Mouse (Mus musculus) large intestine, adult 2 months (tissue): ENCODE results near the gene Ovol1. TPM values are rescaled to one million over a fixed set of nuclear protein-coding genes. Genes with fewer than 3 reads are reported as not detected.

Experiments used
- DNase-seq: peaks from one replicate; pipeline ENCODE4 v3.0.0-alpha.2; 2012; ENCODE audit warnings: low read depth, low spot score
- WGBS: fragments of 180-500 bp; shearing (Covaris S2); methylation state at CpG from one replicate; pipeline ENCODE4 v1.1.7; 2018; 5-methylcytosine and 5-hydroxymethylcytosine counted together
- polyA plus RNA-seq: library from polyadenylated mRNA; depleted of rRNA; stranded (reverse); fragments of >200 nt; gene quantifications from 2 replicates; pipeline ENCODE4 v1.2.3, GENCODE M21; 2012

Gene Ovol1
- polyA plus RNA-seq, 1 experiment, result 26.6 TPM

DNA sequence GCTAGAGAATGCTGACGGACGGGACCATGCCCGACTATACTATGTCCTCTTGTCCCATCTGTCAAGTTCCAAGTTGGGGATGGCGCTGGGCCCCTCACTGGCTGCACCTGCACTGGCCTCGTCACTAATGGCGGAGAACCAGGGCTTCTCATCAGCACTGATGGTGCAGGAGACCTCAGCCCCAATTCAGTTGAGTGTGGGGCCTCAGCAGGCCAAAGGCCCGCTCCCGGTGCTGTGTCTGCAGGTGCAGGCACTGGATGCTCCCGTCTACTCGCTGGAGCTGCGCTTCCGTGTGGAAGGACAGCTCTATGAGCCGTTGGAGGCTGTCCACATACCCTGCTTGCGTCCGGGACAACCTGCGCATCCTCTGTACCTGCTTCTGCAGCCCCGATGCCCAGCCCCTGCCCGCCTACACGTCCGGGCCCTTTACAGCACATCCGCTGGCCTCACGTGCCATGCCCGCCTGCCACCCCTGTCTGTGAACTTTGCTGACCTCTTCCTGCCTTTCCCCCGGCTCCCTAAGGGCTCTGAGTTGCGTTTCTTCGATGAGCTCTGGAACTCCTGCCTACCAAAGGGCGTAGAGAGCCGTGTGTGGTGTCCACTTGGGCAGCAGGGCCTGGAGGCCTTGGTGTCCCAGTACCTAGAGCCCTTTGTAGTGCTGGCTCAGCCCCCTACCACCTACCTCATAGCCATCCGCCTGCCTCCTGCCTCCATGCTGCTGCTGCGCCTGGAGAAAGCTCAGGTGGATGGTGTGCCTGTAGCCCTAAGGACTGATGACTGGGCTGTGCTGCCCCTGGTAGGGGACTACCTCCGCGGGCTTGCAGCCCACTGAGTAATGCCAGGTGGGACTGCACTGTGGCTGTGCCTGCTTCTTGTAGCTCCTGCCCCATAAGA lies 10.2 kb upstream of the Ovol1 start:
- DNase-seq, result no peak
- 95% methylated on average over 32 of the region's 32 CpGs for whole genome bisulfite sequencing

DNA sequence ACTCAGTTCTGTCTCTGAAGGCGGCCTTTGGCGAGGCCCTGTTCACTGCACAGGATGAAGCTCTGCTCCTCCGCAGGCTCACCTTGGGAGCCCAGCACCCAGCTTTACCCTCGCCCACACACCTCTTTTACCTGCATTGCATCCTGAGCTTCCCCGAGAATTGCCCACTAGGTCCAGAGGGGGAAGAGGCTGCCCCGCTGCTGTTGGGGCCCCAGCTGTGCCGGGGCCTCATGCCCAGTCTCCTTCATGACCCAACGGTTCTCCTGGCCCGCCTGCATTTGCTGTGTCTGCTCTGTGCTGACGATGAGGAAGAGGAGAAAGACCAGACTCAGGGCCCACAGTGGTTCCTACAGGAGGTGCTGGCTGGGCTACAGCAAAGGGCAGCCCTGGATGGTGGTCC lies 9.1 kb upstream of the Ovol1 start:
- no peak for DNase-seq
- WGBS, result 90% methylated on average over 10 of the region's 10 CpGs

DNA sequence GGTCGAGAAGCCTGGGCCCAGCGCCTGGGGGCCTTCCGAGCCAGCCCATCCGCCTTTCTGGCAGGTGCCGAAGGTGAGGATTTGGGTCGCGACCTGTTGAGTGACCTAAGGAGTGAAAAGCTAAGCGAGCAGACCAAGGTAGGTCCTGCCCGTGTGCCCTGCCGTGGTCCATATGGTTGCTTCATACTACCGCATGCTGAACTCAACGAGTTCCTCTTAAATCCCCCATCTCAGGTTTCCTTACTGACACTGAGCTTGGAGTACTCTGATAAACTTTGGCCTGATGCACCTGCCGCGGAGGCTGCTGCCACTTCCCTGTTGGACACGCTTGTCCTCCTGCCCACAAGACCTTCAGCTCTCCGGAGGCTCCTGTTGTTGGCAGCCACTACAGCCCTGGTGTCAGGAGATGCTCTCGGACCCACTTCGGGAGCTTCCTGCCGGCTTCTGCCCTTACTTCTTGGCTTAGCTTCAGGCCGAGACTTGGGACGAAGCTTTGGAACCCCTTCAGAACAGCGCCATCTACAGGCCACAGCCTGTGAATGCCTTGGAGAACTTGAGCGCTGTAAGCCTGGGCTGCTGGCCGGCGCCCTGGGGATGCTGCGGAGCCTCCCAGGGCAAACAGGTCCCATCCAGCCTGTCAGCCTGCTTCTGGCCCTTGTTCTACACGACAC lies 8.2 kb upstream of the Ovol1 start:
- 3% methylated on average over 27 of the region's 27 CpGs for WGBS

DNA sequence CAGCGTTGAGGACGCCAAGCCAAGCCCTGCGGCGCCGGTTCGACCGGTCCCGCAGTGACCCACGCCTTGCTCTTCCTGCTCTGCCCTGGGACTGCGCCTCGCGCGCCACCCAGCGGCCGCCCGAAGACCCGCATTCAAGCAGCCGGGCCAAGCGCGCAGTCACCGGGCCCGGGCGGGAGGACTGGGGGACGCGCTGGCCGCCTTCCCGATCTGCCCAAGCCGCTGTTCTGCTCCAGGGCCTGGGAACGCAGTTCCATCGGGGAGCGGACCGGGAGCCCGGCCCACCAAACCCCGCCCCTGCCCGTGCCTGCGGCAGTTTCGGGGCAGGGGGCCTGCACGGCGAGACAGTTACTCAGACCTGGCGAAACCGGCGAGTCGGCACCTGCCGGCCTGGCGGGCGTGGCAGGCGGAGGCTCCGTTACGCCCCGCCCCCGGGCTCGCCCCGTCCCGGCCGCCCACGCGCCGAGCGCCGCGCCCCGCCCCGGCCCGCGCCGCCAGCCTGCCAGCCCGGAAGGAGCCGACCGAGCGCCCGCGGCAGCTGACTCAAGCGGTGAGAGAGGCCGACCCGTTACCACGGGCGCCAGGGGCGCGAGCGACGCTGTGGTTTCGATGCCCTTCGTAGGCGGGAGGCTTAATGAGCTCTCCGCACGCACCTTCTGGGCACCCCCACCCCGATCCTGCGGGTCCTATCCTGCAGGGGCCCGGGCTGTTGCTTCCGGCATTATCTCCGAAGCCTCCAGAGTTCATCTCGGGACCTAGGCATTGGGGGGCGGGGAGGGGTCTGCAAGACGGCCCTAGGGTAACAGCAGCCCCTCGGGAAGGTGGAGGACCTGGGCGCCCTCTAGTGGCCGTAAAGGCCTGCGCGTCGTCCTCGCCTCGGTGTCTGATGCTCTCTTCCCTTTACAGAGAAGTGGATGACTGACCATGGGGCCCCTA lies 7.4 kb upstream of the Ovol1 start, which contains the start of gene Ap5b1:
Ap5b1 (plus strand) TSS at position 492 of the 936 bp plus-strand sequence.
- WGBS, result under 1% methylated on average over 102 of the region's 102 CpGs
- DNase-seq, result no peak

More for the DNA sequence above, 8.2 kb upstream of the Ovol1 start:
- DNase-seq, result no peak

DNA sequence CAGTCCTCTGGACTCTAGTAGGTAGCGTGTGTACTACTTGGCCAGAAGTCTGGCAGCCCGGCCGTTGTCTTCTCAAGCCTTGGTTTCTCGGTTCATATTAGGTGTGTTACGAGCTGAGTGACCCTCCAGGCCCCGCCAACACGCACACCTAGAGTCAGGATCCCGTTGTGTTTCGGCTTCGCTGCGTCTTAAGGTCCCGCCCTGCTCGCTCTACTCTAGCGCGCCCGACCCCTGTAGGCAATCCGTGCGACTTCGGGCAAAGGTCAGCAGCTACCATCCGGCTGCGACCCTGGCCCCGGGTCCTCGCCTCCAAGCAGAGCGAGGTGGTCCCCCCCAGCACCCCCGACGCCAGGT lies 6.7 kb upstream of the Ovol1 start:
- 2% methylated on average over 26 of the region's 26 CpGs for WGBS
- no peak for DNase-seq

DNA sequence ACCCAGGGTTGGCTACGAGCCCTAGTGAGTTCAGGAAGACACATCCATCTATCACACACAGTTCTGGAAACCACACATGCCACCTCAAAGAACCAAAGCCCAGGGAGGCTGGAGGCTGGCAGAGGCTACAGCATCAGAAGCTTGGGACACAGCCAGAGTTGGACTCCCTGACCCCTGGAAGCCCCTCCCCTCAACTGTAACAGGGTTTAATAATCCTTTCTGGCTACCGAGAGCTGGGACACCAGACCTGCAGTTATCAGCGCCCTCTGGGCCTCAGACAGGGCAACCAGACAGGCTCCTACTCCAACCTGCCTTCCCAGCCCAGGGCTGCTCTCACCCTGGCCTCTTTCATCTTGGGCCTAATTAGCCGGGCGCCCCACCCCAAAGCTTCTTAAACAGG lies 5.9 kb upstream of the Ovol1 start:
- WGBS, result 74% methylated on average over 5 of the region's 5 CpGs
- no peak for DNase-seq

DNA sequence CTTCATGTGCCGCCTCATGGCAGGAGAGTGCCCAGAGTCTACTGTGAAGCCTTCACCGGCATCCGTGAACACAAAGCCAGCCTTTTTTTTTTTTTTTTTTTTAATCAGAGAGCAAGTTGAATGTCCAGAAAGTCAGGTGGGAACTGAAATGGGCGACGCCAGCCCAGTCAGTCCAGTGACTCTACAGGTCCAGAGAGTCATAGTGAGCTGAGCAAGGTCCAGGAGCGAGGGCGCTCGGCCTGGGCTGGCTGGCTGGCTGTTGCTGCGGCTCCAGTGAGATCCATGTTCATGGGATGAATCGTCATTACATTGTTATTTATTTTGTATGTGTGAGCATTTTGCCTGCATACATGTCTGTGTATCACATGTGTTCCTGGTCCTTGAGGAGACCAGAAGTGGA lies 2.3 kb upstream of the Ovol1 start:
- 95% methylated on average over 10 of the region's 10 CpGs for WGBS
- DNase-seq, result no peak

DNA sequence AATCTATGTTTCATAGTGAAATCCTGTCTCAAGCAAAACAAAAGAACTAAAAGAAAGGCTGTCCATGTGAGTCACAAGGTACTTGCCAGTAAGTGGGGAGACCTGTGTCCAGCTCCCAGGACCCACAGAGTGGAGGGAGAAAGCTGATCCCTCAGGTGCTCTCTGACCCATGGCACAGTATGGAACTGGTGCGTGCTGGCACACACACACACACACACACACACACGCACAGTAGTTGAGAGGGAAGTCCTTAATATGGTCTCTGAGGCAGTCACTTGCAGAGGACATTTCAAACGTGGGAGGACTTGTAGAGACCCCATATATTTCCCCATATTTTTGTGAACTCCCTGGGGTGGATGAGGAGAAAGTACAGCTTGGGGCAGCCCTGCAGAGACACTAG lies 1.4 kb upstream of the Ovol1 start:
- DNase-seq, result no peak
- 23% methylated on average over 3 of the region's 3 CpGs for WGBS

DNA sequence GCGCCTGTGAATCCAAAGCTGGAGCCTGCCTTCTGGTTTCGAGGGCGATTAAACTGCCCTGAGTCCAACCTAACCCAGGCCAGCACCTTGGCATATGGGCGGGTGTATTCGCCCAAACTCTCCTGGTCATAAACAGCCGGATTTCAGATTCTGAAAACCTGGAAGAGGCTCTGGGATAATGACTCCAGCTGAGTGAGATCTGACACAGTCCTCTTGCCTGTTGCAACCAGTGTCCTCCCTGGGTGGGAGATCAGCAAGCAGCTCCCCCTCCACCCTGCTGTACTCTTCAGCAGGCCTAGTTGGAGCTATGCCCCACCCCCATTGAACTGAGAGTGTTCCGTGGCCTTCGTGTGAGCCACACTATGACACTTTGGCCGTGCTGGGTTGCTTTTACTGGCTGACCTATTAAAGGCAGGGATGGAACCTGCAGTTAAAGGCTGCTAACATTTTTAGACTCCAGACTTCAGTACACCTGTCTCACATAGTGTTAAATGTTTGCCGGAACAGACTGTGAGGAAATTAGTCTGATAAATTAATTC lies 875 bp upstream of the Ovol1 start:
- 15% methylated on average over 10 of the region's 10 CpGs for WGBS

DNA sequence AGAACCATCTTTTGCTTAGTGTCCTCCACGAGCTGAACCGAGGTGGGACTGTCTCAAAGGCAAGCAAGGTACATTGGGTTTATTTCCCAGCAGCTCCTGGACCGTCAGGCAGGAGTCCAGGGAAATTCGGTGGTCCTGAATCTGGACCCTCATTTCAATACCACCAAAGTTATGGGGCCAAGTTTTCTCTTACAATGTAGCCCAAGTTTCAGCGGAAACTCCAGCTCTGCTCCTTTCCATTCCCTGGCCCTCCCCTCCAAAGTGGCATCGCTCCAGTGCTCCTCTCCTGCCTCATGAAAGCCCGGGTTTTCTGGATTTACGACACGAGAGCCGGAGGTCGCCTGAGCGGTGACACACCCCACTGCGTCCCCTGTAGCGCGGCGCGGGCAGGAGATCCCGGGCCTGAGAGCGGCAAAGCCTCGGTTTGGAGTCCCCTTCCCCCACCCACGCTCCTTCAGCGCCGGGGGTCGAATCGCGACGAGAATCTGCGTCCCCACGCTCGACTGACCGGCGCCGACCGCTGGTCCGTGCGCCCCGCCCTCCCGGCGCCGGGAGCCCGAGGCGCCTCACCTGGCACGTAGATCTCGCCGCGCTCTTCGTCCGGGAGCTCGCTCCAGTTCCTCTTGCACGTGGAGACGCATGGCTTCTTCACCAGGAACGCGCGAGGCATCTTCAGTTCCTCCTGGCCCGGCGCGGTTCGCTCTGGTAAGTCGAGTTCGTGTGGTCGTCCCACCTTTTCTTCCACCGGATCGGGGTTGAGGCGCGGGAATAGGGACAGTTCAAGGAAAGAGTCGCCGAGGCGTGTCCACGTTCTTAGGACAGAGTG lies 602 bp downstream of the Ovol1 start:
- no peak for DNase-seq
- under 1% methylated on average over 69 of the region's 69 CpGs for WGBS

More for the DNA sequence above, 875 bp upstream of the Ovol1 start:
- DNase-seq, result no peak

DNA sequence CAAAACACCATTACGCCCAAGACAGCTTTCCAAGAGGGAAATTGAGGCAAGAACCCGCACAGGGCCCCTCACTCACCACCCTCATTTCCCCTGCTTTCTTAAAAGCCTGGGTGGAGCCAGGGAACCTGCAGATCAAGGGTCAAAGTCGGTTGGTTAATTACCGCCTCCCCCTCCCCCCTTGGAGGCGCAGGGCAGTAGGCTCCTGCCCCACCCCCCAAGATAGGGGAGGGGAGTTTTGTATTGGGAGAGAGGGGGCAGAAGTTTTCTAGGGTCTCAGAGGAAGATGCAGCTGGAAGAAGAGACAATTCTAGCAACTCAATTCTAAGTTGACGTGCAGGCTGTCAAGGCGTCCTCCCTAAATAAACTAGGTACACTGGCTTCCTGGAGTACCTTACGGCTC lies 1.2 kb downstream of the Ovol1 start:
- 23% methylated on average over 8 of the region's 8 CpGs for WGBS
- no peak for DNase-seq

DNA sequence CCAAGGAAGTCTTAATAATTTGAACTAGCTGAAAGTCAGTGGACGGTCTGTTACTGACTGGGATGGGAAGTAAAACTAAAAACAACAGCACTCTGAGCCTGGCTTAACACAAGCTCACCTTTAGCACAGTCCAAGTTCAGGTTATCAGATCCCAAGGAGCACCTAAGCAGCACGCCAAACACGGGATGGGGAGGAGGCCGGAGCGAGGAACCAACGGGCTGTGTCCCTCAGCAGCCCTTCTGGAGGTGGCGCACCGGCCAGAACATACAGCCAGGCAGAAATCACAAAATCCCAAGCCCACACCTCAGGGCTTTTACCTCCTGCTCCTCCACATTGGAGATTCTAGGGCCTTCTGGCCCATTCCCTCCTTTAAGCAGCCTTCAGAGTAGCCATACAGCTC lies 1.7 kb downstream of the Ovol1 start:
- WGBS, result 21% methylated on average over 8 of the region's 8 CpGs
- DNase-seq, result no peak

DNA sequence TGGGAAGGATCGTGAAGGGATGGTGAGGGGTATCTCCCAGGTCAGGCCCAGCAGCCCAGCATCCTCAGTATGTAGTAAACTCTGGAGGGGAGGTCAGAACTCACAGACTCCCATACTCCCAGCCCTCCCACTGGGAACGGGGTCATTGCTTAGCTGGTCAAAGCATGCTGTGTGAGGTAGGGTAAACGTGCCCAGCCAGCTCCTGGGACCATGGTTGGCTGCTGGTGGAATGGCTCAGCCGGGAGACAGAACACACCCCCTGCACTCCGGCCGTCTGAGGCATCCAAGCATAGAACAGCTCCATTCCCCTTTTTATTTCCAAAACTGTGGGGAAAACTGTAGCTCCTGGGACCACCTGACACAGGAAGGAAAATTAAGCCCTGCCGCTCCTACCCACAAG lies 2.3 kb downstream of the Ovol1 start:
- DNase-seq, result no peak
- 45% methylated on average over 7 of the region's 7 CpGs for WGBS

DNA sequence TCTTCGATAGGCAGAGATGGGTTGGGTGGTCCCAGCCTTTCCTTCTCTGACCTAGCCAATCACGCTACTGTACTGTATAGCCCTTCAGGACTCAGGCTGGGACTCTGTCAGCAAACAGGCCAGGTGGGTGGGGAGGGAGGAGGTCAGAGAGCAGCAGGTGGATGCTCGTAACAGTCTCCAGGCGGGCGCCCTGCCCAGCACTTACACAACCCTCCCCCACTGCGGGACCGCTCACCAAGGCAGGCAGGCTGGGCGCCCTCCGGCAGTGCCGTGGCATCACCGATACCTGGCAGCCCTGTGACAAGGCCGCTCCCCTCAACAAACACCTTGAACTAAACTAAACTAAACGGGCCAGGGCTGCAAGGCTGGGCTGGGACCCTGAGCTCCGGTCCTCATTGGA lies 6.2 kb downstream of the Ovol1 start:
- no peak for DNase-seq
- 37% methylated on average over 14 of the region's 14 CpGs for WGBS

DNA sequence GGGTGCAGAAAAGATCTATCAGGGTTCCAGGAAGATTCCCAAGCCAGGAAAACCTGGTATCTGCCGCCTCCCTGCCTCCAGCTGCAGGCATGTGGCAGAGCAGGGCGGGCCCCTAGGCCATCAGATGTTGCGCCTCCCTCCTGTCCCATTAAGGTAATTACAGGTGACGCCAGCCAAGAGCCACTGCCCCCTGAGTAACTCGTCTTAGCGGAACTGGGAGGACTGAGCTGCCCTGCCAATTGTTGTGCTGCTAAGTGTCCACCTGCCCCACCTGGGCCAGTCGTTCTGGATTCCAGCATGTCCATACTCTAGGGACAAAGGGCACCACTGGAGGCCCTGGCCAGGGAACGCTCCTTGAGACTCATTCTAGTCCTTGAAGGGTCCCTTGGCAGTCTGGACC lies 6.6 kb downstream of the Ovol1 start:
- no peak for DNase-seq
- 21% methylated on average over 8 of the region's 8 CpGs for WGBS

DNA sequence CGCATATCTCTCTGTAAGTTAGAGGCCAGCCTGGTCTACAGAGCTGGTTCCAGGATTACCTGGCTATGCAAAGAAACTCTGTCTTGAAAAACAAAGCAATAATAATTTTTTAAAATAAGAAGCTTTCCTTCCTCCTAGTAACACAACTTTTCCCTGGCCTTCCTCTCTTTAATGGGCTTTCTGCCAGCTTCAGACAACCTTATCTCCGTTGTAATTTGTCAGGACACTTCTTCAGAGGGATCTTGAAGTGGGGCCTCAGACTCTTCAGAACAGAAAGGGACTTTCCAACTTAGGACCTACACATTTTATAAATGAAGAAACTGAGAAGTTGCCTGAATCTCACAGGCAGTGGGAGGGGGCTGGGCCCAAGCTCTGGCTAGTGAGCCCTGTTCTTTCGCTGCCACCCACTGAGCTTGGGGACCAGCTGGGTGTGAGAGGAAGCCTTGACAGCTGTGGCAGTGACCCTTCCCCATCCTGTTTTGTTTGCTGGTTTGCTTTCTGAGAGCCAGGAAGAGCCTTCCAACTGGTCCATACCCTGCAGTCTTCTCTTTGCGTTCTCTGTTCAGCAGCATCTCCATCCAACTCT lies 12.9 kb downstream of the Ovol1 start:
- no peak for DNase-seq
- 71% methylated on average over 4 of the region's 4 CpGs for WGBS

DNA sequence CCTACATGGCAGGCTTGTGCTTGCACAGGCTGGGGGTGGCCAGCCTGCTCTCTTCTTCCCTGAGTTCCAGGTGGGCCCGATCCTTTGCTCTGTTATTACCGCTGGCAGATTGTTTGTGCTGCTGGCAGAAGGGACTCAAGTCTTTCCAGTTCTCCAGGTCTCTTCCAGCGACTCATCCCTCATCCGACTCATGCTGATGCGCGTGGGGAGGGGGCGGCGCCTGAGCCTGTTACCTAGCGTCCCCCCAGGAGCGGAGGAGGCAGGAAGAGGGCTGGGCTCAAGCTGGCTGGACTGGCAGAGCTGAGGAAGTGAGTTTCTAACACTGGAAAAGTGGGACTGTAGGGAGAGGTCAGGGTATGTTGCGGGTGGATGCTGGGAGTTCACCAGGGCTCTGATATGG lies 16.4 kb downstream of the Ovol1 start:
- 68% methylated on average over 11 of the region's 11 CpGs for WGBS
- no peak for DNase-seq

DNA sequence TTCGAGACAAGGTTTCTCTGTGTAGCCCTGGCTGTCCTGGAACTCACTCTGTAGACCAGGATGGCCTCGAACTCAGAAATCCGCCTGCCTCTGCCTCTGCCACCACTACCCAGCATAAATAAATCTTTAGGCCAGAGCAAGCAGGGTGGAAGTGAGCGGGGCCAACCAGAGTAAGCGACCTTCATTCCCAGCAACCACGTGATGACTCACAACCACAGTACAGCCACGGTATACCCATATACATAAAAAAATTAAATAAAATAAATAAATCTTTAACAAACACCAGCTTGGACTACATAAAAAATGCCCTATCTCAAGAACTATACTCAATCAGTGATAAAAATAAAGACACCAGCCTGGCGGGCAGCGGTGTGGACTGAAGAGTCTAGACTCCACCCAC lies 17.1 kb downstream of the Ovol1 start:
- no peak for DNase-seq
- WGBS, result 73% methylated on average over 9 of the region's 9 CpGs

DNA sequence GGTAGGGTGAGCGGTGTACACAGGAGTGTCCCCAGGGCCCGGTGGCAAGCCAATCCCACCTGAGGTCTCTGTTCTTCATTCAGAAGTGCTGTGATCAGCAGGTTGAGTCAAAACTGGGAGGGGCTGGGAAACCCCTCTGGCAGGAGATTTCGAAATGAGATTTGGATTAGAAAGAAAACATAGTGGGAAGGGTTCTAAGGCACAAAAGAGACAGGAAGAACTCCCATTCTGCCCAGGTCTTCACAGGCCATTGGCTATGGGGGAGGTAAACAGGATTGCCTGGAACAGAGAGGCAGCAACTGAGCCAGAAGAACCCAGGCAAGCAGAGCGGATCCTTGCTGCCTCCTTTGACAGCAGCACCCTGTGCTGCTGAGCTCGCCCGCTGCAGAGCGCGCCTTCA lies 21.7 kb downstream of the Ovol1 start:
- no peak for DNase-seq
- WGBS, result 88% methylated on average over 8 of the region's 8 CpGs
